Mouse (Mus musculus) erythroblast, embryonic 14.5 days (primary cell): ENCODE results near the gene Ubr1.

Experiments used
- GATA1 ChIP-seq: IDR thresholded peaks from 2 replicates; pipeline ENCODE4 v1.6.1; 2012; ENCODE audit warnings: low read length, inconsistent platforms, mixed read lengths
- TAL1 ChIP-seq: IDR thresholded peaks from 3 replicates; pipeline ENCODE4 v1.6.1; 2012; ENCODE audit warnings: low read length, inconsistent platforms, mixed read lengths

DNA sequence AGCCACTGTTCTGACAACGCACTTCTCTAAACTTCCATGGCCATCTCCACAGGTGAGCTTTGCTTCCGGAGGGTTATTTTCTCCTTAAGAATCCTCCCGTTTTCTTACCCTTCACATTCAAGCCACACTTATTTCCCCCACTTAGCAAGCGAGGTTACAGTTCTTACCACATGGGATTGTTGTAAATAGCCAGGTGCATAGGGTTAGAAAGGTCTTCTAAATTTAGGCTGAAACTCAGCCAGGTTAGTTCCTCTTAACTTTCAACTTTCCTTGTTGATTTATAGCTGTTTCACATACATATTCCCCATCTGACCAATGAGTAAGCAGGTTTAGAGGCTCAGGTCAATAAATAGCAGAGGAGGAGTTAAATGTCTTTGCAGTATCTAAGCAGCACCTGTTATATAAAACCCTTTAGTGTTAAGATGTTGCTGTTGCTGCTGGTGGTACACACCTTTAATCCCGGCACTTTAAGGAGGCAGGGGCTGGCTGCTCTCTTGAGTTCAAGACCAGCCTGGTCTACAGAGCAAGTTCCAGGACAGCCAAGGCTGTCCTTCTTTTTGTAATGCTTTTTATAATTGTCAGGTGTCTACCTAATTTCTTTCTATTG lies 38.7 kb upstream of the Ubr1 start:
- TF ChIP-seq TAL1 (no peak), GATA1 (no peak)
